Mouse (Mus musculus): ENCODE measurements around the gene Acr. TPM values are rescaled to one million over a fixed set of nuclear protein-coding genes. Genes with fewer than 3 reads are reported as not detected.

Acr gene
- polyA plus RNA-seq, 1 experiment = not detected

DNA sequence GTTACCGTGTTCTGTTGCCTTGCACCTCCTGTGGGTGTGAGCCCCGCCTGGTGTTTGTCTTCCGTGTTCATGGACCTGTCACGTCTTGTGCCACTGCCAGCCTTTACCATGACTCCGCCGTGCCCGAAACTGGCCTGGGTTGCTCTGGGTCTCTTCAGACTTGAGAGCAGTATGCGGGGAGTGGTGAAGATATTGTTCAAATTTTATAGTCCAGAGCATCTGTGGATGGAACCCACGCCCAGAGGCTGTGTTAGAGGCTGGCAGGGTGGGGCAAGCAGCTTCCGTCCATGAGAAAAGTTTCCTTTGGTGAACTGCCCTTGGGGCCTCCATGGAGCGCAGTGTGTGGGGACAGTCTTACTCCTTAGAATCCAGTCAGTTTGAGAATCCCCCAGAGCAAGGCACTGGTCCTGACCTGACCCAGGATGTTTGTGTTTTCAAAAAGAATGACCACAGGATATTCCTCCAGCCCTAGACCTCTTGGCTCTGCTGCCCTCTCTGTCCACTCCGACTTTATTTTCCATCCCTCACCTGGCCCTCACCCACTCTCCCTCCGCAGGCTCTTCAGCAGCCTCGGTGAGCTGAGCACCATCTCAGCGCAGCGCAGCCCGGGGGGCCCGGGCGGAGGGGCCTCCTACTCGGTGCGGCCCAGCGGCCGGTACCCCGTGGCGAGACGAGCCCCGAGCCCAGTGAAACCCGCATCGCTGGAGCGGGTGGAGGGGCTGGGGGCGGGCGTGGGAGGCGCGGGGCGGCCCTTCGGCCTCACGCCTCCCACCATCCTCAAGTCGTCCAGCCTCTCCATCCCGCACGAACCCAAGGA lies 10.7 kb upstream of the Acr start:
- Histone ChIP-seq H3K27ac (ENCODE audit: insufficient read depth, low read depth, low read length) (no peak overlapping the region), H3K4me3 (ENCODE audit: insufficient read depth, low read depth, low read length) (no peak overlapping the region), H3K4me1 (ENCODE audit: control insufficient read depth, insufficient read depth, low read length) (peaks cover 36% of the 10 kb centered on the region)
- TF ChIP-seq CTCF (IDR thresholded peaks at IDR 0.05; ENCODE audit: insufficient read depth, low read depth, low read length) (no peak), POLR2A (IDR thresholded peaks at IDR 0.05; ENCODE audit: insufficient read depth, low read depth, low read length) (no peak)
- WGBS = 55% methylated on average over 38 of the region's 40 CpGs

DNA sequence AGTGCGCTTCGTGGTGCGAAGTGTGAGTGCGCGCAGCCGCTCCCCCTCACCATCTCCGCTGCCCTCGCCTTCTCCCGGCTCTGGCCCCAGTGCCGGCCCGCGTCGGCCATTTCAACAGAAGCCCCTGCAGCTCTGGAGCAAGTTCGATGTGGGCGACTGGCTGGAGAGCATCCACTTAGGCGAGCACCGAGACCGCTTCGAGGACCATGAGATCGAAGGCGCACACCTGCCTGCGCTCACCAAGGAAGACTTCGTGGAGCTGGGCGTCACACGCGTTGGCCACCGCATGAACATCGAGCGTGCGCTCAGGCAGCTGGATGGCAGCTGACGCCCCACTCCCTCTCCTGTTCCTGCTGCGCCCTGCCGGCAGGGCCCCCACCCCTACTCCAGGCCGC lies 10.1 kb upstream of the Acr start:
- TF ChIP-seq POLR2A (IDR thresholded peaks at IDR 0.05; ENCODE audit: insufficient read depth, low read depth, low read length) (no peak), CTCF (IDR thresholded peaks at IDR 0.05; ENCODE audit: insufficient read depth, low read depth, low read length) (no peak)
- H3K27ac ChIP-seq (ENCODE audit: insufficient read depth, low read depth, low read length) = no peak overlapping the region
- H3K4me3 ChIP-seq (ENCODE audit: insufficient read depth, low read depth, low read length) = no peak overlapping the region
- peaks cover 34% of the 10 kb centered on the region for H3K4me1 ChIP-seq (ENCODE audit: control insufficient read depth, insufficient read depth, low read length)
- WGBS = 48% methylated on average over 34 of the region's 34 CpGs

DNA sequence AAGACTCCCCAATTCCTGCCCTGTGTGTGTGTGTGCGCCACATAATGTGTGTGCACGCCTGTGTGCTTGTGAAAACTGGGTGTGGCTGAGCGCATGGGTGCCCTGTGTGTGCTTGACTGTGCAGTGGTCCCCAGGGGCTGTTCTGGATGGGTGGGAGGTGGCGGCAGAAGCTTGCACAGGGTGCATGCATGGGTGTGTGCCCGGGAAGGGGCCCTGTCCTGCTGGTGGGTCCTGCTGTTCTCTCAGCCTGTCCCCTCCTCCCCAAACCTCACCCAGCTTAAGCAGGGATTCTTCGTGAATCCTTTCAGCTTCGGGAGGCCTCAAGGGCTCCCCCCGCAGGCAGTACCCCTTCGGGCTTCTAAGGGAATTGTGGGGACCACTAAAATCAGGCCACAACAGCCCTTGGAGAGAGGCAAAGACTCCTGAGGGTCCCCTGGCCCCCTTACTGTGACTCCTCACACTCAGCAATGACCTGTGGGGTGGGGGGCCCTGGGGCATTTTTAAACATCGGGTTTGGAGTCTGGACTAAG lies 8.9 kb upstream of the Acr start:
- Histone ChIP-seq H3K27ac (ENCODE audit: insufficient read depth, low read depth, low read length) (no peak overlapping the region), H3K4me1 (ENCODE audit: control insufficient read depth, insufficient read depth, low read length) (peaks cover 34% of the 10 kb centered on the region), H3K4me3 (ENCODE audit: insufficient read depth, low read depth, low read length) (no peak overlapping the region)
- TF ChIP-seq POLR2A (IDR thresholded peaks at IDR 0.05; ENCODE audit: insufficient read depth, low read depth, low read length) = no peak
- no peak for TF ChIP-seq CTCF (IDR thresholded peaks at IDR 0.05; ENCODE audit: insufficient read depth, low read depth, low read length)
- WGBS = 60% methylated on average over 10 of the region's 10 CpGs

DNA sequence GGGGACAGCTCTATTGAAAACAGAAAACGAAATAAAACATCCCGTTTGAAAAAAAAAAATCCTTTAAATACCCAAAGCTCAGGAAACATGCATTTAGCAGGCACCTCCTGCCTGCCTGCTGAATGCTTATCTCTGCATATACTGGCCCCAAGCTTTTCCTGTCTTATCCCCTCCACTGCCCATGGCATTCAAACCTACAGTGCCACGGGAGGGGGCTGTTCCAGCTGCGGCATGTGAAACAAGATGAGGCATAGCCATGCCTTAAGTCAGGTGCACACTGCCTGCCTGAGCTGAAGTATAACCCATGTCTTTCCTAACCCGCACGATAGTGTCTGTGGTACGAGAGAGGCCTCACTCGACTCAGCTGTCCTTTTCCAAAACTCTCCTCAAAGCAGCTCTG lies 4.0 kb downstream of the Acr start:
- Histone ChIP-seq H3K4me1 (ENCODE audit: control insufficient read depth, insufficient read depth, low read length) (no peaks in the 10 kb centered on the region), H3K27ac (ENCODE audit: insufficient read depth, low read depth, low read length) (no peak overlapping the region), H3K4me3 (ENCODE audit: insufficient read depth, low read depth, low read length) (no peak overlapping the region)
- 59% methylated on average over 8 of the region's 8 CpGs for WGBS
- TF ChIP-seq CTCF (IDR thresholded peaks at IDR 0.05; ENCODE audit: insufficient read depth, low read depth, low read length) (no peak), POLR2A (IDR thresholded peaks at IDR 0.05; ENCODE audit: insufficient read depth, low read depth, low read length) (no peak)

DNA sequence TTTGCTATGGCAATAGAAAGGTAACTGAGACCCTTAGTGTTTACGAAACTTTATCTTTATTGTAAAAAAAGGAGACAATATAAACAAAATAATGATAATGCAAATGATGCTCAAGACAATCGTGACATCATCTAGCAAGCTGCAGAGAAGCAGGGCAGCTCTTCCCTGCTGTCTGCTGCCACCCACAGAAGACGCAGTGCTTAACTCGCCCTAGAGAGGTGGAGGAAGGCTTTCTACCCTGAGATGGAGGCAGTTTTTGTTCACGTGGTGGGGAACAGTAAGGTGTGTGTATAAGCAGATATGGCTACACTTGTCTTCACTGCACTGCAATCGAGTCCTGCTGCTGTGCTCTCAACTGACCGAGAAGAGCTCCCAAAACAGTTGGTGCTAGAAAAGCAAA lies 14.4 kb downstream of the Acr start:
- TF ChIP-seq POLR2A (IDR thresholded peaks at IDR 0.05; ENCODE audit: insufficient read depth, low read depth, low read length) (no peak), CTCF (IDR thresholded peaks at IDR 0.05; ENCODE audit: insufficient read depth, low read depth, low read length) (no peak)
- Histone ChIP-seq H3K27ac (ENCODE audit: insufficient read depth, low read depth, low read length) (no peak overlapping the region), H3K4me3 (ENCODE audit: insufficient read depth, low read depth, low read length) (no peak overlapping the region), H3K4me1 (ENCODE audit: control insufficient read depth, insufficient read depth, low read length) (no peaks in the 10 kb centered on the region)
- WGBS = 84% methylated on average over 7 of the region's 7 CpGs

DNA sequence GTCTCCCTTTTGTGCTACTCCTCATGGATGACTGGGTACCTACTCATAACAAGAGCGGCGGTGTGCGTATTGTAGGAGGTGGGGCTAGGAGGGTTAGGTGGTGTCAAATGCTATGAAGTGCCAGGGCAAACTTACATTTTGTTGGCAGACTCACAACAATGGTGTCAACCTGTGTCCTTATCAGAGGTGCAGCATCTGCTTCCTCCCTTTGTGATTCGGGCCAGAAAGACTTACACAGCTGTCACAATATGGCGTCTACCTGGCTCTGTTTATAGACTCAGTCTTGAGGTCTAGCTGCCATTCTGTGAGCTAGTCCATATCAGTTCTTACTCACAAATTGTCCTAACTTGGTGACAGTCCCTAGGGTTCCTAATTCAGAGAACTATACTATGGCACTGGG lies 17.0 kb downstream of the Acr start:
- no peak for TF ChIP-seq POLR2A (IDR thresholded peaks at IDR 0.05; ENCODE audit: insufficient read depth, low read depth, low read length)
- no peak for TF ChIP-seq CTCF (IDR thresholded peaks at IDR 0.05; ENCODE audit: insufficient read depth, low read depth, low read length)
- WGBS = 88% methylated on average over 5 of the region's 5 CpGs
- no peak overlapping the region for H3K27ac ChIP-seq (ENCODE audit: insufficient read depth, low read depth, low read length)
- H3K4me1 ChIP-seq (ENCODE audit: control insufficient read depth, insufficient read depth, low read length) = peaks cover 5% of the 10 kb centered on the region; the same call in 1 of the 2 replicates
- no peak overlapping the region for H3K4me3 ChIP-seq (ENCODE audit: insufficient read depth, low read depth, low read length)

DNA sequence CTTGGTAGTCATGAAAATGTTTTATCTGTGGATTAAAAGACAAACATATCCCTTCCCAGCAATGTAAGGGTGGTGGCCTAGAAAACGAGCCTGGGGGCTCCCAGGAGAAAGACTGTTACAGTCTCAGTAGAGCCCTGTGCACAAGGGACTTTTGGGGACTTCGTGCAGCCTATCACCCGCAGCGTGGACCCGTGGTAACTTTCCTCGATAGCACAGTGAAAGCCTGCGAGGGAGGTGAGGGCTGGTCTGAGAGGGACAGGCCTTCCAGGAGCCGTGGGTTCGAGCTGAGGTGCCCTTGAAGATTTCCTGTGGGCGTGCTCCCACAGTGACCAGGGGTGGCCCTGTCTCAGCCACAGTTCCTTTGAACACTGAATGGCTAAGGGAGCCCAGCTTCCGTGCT lies 17.5 kb downstream of the Acr start:
- Histone ChIP-seq H3K4me3 (ENCODE audit: insufficient read depth, low read depth, low read length) (no peak overlapping the region), H3K27ac (ENCODE audit: insufficient read depth, low read depth, low read length) (no peak overlapping the region), H3K4me1 (ENCODE audit: control insufficient read depth, insufficient read depth, low read length) (peaks cover 8% of the 10 kb centered on the region; the same call in 1 of the 2 replicates)
- no peak for TF ChIP-seq CTCF (IDR thresholded peaks at IDR 0.05; ENCODE audit: insufficient read depth, low read depth, low read length)
- no peak for TF ChIP-seq POLR2A (IDR thresholded peaks at IDR 0.05; ENCODE audit: insufficient read depth, low read depth, low read length)
- WGBS = 90% methylated on average over 11 of the region's 11 CpGs

DNA sequence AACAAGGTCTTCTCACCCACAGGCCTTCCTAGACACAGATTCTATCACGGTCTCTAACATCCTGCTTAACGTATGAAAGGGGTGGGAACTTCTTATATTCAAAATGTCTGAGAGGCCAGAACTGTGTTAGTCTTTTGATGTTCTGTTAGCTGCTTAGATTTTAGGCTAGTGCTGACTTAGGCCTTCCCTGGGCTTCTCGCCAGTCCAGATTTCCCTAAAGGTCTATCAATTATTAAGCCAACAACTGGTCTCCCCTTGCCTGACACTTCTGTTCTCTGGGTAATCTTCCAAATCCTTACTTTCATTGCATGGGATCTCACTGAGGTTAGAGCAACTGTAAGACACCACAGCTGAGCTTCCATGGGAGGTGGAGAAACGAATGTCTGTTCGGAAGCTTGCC lies 21.0 kb downstream of the Acr start:
- Histone ChIP-seq H3K27ac (ENCODE audit: insufficient read depth, low read depth, low read length) (no peak overlapping the region), H3K4me3 (ENCODE audit: insufficient read depth, low read depth, low read length) (no peak overlapping the region), H3K4me1 (ENCODE audit: control insufficient read depth, insufficient read depth, low read length) (peaks cover 11% of the 10 kb centered on the region)
- TF ChIP-seq CTCF (IDR thresholded peaks at IDR 0.05; ENCODE audit: insufficient read depth, low read depth, low read length) = no peak
- TF ChIP-seq POLR2A (IDR thresholded peaks at IDR 0.05; ENCODE audit: insufficient read depth, low read depth, low read length) = no peak
- whole genome bisulfite sequencing = 87% methylated on average over 5 of the region's 5 CpGs

DNA sequence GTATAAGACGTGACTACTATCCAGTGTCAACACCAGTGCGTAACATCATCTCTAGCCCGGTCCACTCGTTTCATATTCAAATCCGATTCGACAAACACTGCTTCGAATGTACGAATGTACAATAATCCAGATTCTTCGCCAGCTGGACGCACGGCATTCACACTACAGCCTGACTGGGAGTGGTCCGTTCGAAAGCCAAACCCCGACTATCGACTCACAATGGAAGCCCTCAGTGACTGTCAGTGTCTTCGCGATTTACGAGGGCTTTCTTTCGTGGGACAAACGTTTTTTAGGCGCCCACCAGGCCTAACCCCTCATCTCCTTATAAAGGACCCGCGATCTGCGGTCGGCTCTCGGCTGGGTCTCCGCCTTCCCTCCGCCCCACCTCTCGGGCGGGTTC lies 23.2 kb downstream of the Acr start:
- H3K4me3 ChIP-seq (ENCODE audit: insufficient read depth, low read depth, low read length) = peak overlapping the region; percentile 83
- no peak for TF ChIP-seq POLR2A (IDR thresholded peaks at IDR 0.05; ENCODE audit: insufficient read depth, low read depth, low read length)
- no peak for TF ChIP-seq CTCF (IDR thresholded peaks at IDR 0.05; ENCODE audit: insufficient read depth, low read depth, low read length)
- WGBS = 1% methylated on average over 30 of the region's 30 CpGs
- H3K27ac ChIP-seq (ENCODE audit: insufficient read depth, low read depth, low read length) = no peak overlapping the region
- H3K4me1 ChIP-seq (ENCODE audit: control insufficient read depth, insufficient read depth, low read length) = peaks cover 11% of the 10 kb centered on the region
